Mouse (Mus musculus) ES-Bruce4 (cell line): ENCODE results near the gene Rcn3.

Experiments used
- CTCF ChIP-seq: IDR thresholded peaks from one replicate; pipeline ENCODE4 v1.8.1; 2011; ENCODE audit warnings: low read depth, low read length
- EP300 ChIP-seq: IDR thresholded peaks from 2 replicates; pipeline ENCODE4 v1.6.1; 2011; ENCODE audit warnings: low read depth, low read length; ENCODE audit not compliant: insufficient read depth
- POLR2A ChIP-seq: IDR thresholded peaks from one replicate; pipeline ENCODE4 v1.8.1; 2011; ENCODE audit warnings: low read length; ENCODE audit not compliant: insufficient read depth

DNA sequence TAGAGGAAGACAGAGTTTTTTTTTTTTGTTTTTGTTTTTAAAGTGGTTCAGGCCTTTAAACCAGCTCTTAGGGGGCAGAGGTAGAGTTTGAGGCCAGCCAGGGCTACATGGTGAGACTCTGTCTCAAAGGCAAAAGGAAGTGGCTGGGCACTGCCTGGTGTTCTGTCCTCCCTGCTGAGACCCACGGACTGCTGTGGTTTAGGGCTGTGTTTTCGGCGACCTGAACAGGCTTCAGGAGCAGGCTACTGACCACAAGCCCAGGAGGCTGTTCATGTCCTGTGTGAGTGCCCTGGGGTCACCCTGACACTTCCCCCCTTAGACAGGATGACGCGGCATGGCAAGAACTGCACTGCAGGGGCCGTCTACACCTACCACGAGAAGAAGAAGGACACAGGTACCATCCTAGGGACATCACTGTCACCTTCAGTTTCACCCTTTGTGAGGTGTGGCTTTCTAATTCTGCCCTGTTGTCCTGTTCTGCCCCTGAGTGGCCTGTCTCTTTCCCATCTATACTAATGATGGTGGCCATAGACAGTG lies 18.8 kb downstream of the Rcn3 start:
- TF ChIP-seq CTCF (no peak), EP300 (no peak), POLR2A (no peak)
